Mouse (Mus musculus): ENCODE measurements around the gene Olfr502. TPM values are rescaled to one million over a fixed set of nuclear protein-coding genes. Genes with fewer than 3 reads are reported as not detected.
"Not testable (repeated sequence)": the region's sequence is repeated elsewhere in the genome, so short reads cannot be mapped to it uniquely, and the experiment has no call there.

The Olfr502 gene
- total RNA-seq (2021), result not detected
- long read RNA-seq, experiment 1, result 0 reads
- long read RNA-seq, experiment 2, result 0 reads

DNA sequence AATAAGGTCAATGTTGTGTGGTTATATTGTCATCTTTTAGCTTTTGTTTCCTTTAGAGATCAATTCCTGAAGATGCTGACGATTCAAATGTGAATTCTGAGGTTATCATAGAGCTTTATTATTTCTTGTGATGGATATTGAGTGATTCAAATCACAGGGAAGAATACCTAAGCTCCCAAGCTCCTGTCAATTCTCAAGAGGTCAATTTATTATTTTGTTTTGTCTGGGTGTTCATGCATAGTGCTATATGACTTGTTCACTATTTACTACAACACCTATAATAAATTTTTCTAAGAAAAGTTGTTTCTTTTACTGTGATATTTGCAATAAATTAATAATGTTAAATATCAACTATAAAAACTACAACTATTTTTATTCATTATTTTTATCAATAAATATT, at the start of gene Olfr502:
Olfr502 (minus strand) TSS at position 101 of the 400 bp plus-strand sequence.
- DNase-seq, result no peak

DNA sequence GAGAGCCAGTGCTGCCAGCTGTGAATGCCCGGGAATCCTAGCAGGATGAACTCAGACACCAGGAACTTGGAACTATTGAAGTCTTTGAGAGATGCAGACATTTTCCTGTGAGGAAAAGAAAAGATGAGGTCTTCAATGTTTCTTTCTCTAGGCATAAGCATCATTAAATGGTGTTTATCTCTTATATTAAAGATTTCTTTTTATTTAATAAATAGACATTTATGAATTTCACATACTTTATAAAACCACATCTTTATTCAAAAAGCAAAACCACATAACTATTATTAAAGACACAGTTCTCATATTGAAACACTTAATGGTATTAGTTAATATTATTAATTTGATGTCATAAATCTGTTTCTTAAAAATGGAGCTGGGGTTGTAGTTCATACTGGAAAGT, 40.8 kb upstream of the Olfr502 start, which contains the start of gene Olfr504:
Olfr504 (minus strand) TSS at position 101 of the 400 bp plus-strand sequence.
- DNase-seq, result no peak

DNA sequence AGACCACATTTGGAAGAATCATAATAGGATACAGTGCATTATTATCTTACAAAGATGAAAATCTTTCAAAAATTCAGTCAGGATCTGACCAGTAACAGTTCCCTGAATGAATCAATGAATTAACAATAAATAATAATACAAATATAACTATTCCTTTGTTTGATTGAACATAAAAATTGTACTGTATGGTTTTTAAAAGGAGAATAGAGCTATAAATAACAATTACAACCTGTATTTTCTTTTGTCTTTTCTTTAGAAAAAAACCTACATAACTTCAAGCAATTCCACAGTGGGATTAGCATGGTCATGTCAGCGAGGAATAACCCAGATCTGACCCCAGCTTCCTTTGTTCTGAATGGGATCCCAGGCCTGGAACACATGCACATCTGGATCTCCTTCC, 19.4 kb upstream of the Olfr502 start, which contains the start of gene Olfr503:
Olfr503 (plus strand) TSS at position 301 of the 400 bp plus-strand sequence.
- not testable (repeated sequence) for DNase-seq

DNA sequence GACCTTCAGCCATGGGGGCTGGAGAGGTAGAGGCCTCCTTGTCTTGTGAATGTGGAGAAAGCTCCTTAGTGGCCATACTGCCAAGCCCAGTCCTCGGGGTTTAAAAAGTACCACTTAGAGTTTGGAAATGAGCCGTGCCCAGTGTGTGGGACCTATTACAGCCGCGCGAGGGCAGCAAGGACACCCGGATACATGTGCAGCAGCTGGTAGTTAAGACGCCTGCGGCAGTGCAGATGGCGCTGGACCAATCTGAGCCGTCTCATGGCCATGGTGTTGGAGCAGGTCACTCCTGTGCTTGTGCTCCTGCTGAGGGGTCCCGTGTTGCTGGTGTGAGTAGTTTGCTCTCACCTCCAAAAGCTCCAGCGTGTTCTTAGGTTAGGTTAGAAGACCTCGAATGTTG, 17.6 kb upstream of the Olfr502 start:
- no peak for DNase-seq

Other genes with a start within 250 kb of the Olfr502 start
- not detected for gene Olfr490, start 236.1 kb downstream of the Olfr502 start, total RNA-seq (2021)
- not detected for gene Olfr491, start 211.6 kb downstream of the Olfr502 start, total RNA-seq (2021)
- gene Olfr492, start 201.4 kb downstream of the Olfr502 start, total RNA-seq (2021), result not detected
- not detected for gene Olfr493, start 178.1 kb downstream of the Olfr502 start, total RNA-seq (2021)
- gene Olfr494, start 159.7 kb downstream of the Olfr502 start, total RNA-seq (2021), result not detected
- gene Olfr495, start 131.9 kb downstream of the Olfr502 start, total RNA-seq (2021), result not detected
- gene Olfr497, start 104.6 kb downstream of the Olfr502 start, total RNA-seq (2021), result not detected
- gene Olfr498, start 59.7 kb downstream of the Olfr502 start, total RNA-seq (2021), result not detected
- gene Olfr503, start 19.5 kb upstream of the Olfr502 start, total RNA-seq (2021), result not detected
- gene Olfr504, start 40.7 kb upstream of the Olfr502 start, total RNA-seq (2021), result not detected
- not detected for gene Olfr506, start 85.7 kb upstream of the Olfr502 start, total RNA-seq (2021)
- not detected for gene Olfr507, start 96.7 kb upstream of the Olfr502 start, total RNA-seq (2021)
- not detected for gene Olfr508, start 104.9 kb upstream of the Olfr502 start, total RNA-seq (2021)
- not detected for gene Olfr509, start 126.8 kb upstream of the Olfr502 start, total RNA-seq (2021)
- gene Olfr510, start 141.4 kb upstream of the Olfr502 start, total RNA-seq (2021), result not detected
- not detected for gene Olfr512, start 188.3 kb upstream of the Olfr502 start, total RNA-seq (2021)
- not detected for gene Olfr513, start 225.9 kb upstream of the Olfr502 start, total RNA-seq (2021)